ENCODE assay signal across 9 mouse cellular contexts in the genomic region with DNA sequence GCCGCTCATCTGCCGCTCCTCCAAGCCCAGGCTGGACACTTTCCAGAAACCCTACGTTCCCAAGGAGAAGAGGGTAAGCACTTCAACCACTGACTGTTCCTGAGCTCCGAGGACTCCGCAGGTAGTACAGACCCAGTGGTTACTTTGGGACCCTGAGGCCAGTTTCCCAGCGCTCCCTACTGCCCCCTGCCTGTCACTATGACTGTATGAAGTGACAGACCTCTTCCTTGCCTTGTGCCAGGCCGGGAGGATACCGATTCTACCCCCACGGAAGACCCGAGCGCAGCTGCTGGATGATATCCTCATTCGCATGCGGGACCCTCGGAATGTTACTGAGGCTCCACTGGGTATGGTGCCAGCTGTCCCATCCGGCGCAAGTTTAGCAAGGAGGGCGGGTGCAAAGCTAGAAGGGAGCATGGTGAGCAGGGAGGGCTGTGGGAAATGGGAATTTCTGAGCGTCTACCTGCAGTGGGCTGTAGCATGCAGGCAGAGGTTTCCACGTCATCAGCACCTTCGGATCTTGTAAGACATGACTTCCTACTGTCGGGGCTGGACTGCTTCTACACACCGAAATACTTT. TPM values are rescaled to one million over a fixed set of nuclear protein-coding genes. Genes with fewer than 3 reads are reported as not detected.
DNase-seq lines count a peak whose midpoint lies in the region; ATAC-seq and TF ChIP-seq lines count a peak whose summit lies in the region.
"Had no signal": no experiment of that assay in that cellular context is flagged by ENCODE, and none has a peak within 500 bp of the region (broad histone marks: within the 10 kb centered on the region; RNA-seq: fewer than 3 reads in every experiment).

No protein-coding gene starts in this region.

- whole genome bisulfite sequencing in liver, adult 2 months: 11% methylated on average over 22 of the region's 22 CpGs
- 8% methylated on average over 22 of the region's 22 CpGs for WGBS in midbrain, embryonic 16.5 days

- H3K79me2 ChIP-seq in liver, adult 2 months (ENCODE audit: control insufficient read depth, insufficient read depth, low read length): no peaks in the 10 kb centered on the region

- TF ChIP-seq POLR2A in liver, adult 2 months (IDR thresholded peaks at IDR 0.05; ENCODE audit: extremely low read depth, insufficient read depth, low read length): no peak

- ATAC-seq in midbrain, embryonic 16.5 days: peak; percentile 36
- ATAC-seq: Patski had no signal

- TF ChIP-seq CTCF in liver, adult 2 months (IDR thresholded peaks at IDR 0.05; ENCODE audit: low read depth, low read length): peak; percentile 72

- peak overlapping the region; percentile 10; the same call in 1 of the 2 replicates for H3K4me3 ChIP-seq in liver, adult 2 months (ENCODE audit: insufficient read depth, low read depth, low read length)
- peak overlapping the region; percentile 36 for H3K4me3 ChIP-seq in midbrain, embryonic 16.5 days (ENCODE audit: low read depth, low read length)

- DNase-seq in left cerebral cortex, postnatal 10 days (ENCODE audit: extremely low spot score in 1 of 2, low spot score in 2 of 2): peak; percentile 36 to 63
- no peak for DNase-seq in left cerebral cortex, adult 8-10 months (ENCODE audit: low spot score in 2 of 2)
- peak; percentile 57 to 72 for DNase-seq in cerebellum, postnatal 25 days
- DNase-seq in gastrocnemius, postnatal 25 days: peak; percentile 23
- DNase-seq in kidney, adult 11 months: peak; percentile 17
- no peak for DNase-seq in liver, adult 2 months (ENCODE audit: extremely low read depth, low read depth, low spot score)
- peak; percentile 84 to 91 for DNase-seq in thymus, postnatal 10 days (ENCODE audit: low spot score in 2 of 2)

- intact Hi-C loops in left cerebral cortex, postnatal 10 days (cut with DNase I): no loop called here

- no peak overlapping the region for H3K9ac ChIP-seq in liver, adult 2 months (ENCODE audit: low read depth, low read length)
- H3K9ac ChIP-seq in midbrain, embryonic 16.5 days (ENCODE audit: low read depth, low read length): peak overlapping the region; percentile 60; the same call in 1 of the 2 replicates

- no peaks in the 10 kb centered on the region for H3K9me3 ChIP-seq in midbrain, embryonic 16.5 days (replicated peaks; ENCODE audit: control insufficient read depth, low read length, poor library complexity, severe bottlenecking)

- H3K4me2 ChIP-seq in midbrain, embryonic 16.5 days (ENCODE audit: low read length): peak overlapping the region; percentile 82

- no peaks in the 10 kb centered on the region for H3K27me3 ChIP-seq in liver, adult 2 months (ENCODE audit: control insufficient read depth, insufficient read depth, low read length)
- no peaks in the 10 kb centered on the region; the same call in none of the 2 replicates for H3K27me3 ChIP-seq in midbrain, embryonic 16.5 days (ENCODE audit: control insufficient read depth, insufficient read depth, low read depth, low read length)
- H3K27me3 ChIP-seq: Patski had no signal

- H3K4me1 ChIP-seq in liver, adult 2 months (ENCODE audit: control insufficient read depth, insufficient read depth, low read length): peaks cover 9% of the 10 kb centered on the region
- H3K4me1 ChIP-seq in midbrain, embryonic 16.5 days (ENCODE audit: control insufficient read depth, insufficient read depth, low read length): peaks cover 12% of the 10 kb centered on the region

- no peak overlapping the region for H3K27ac ChIP-seq in liver, adult 2 months (replicated peaks; ENCODE audit: insufficient read depth, low read depth, low read length)
- H3K27ac ChIP-seq in midbrain, embryonic 16.5 days (ENCODE audit: low read length): no peak overlapping the region

- H3K36me3 ChIP-seq in liver, adult 2 months (ENCODE audit: control insufficient read depth, insufficient read depth, low read length): peaks cover 2% of the 10 kb centered on the region; the same call in 1 of the 2 replicates
- H3K36me3 ChIP-seq in midbrain, embryonic 16.5 days (ENCODE audit: control insufficient read depth, insufficient read depth, low read length): no peaks in the 10 kb centered on the region

RNA-seq across cellular contexts. Expression of a gene that starts 53.6 kb away (rescaled TPM):
- total RNA-seq in left cerebral cortex, postnatal 10 days (2021): 10 to 100 TPM; 79.7 to 86.7 TPM
- 10 to 100 TPM; 93.8 to 95.8 (median 95.0) TPM for total RNA-seq in left cerebral cortex, adult 8-10 months (2022)
- 10 to 100 TPM; 65.9 to 71.4 TPM for total RNA-seq in gastrocnemius, postnatal 25 days (2021)
- total RNA-seq in liver, adult 2 months (2014; rRNA removed): 82.3 and 110 TPM in 2 replicates
- polyA plus RNA-seq in liver, adult 2 months (2012; rRNA removed): 30.4 and 31.1 TPM in 2 replicates
- polyA plus RNA-seq in midbrain, embryonic 16.5 days (2015; fragmentation: Nextera tagmentation; extraction: Ambion mirVana): 286 and 308 TPM in 2 replicates

RNA-seq across cellular contexts. Expression of a gene that starts 57.9 kb away (rescaled TPM):
- total RNA-seq in left cerebral cortex, postnatal 10 days (2021): 1 to 10 TPM; 1.3 to 1.5 TPM
- total RNA-seq in left cerebral cortex, adult 8-10 months (2022): 1 to 10 TPM; 1.2 to 2.2 (median 1.4) TPM
- under 1 TPM in 1 of 2 experiments, not detected in 1; 0.49 TPM for total RNA-seq in gastrocnemius, postnatal 25 days (2021)
- total RNA-seq in liver, adult 2 months (2014; rRNA removed): 0.13 TPM in 1 of 2 replicates, not detected in the other
- not detected in 2 replicates for polyA plus RNA-seq in liver, adult 2 months (2012; rRNA removed)
- 1.1 and 1.3 TPM in 2 replicates for polyA plus RNA-seq in midbrain, embryonic 16.5 days (2015; fragmentation: Nextera tagmentation; extraction: Ambion mirVana)

Comparison
In these comparisons a context has a peak if more than half of its experiments do, and no peak if none do; other contexts are left out.
1. DNase-seq: peak in left cerebral cortex, postnatal 10 days (2 of 2), cerebellum, postnatal 25 days (2 of 2), gastrocnemius, postnatal 25 days (single experiment), kidney, adult 11 months (single experiment) and thymus, postnatal 10 days (2 of 2); none in left cerebral cortex, adult 8-10 months (0 of 2) and liver, adult 2 months (single experiment).